Mouse (Mus musculus) CH12F3 (cell line): ENCODE results near the gene Sorbs2.
"Not testable (repeated sequence)": the region's sequence is repeated elsewhere in the genome, so short reads cannot be mapped to it uniquely, and the experiment has no call there.

ENCODE experiments used
- in situ Hi-C: fragments of 300-500 bp; cut with MboI; formaldehyde crosslinking; loops from 2 replicates; pipeline ENCODE4 v1.14.3; 2020; ENCODE audit warnings: low sequenced_read_pairs

Gene Sorbs2

DNA sequence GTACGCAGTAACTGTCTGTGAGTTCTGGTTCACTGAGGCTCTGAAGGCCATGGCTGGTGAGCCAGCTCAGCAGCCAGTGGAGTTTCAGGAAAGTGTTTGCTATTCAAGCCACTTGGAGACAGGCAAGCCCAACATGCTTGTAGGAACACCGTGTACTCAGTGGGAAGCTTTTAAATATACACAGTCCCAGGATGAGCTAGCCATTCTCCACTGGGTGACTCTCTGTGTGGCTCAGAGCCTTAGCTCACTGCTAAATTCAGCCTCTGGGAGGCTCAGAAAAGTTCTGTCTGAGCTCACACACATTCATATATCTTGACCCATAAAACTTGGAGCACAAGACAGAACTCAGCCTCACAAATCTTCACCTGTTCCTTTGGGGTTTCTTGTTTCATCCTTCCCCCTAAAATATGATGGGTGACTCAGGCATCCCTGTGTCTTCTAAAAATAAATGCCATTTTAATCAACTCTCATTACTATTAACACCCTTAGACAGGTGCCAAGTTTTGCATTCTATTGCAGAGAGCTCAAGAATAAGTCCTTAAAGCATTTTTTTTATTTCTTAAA lies 322.5 kb downstream of the Sorbs2 start:
- in situ Hi-C loops = no loop called here

DNA sequence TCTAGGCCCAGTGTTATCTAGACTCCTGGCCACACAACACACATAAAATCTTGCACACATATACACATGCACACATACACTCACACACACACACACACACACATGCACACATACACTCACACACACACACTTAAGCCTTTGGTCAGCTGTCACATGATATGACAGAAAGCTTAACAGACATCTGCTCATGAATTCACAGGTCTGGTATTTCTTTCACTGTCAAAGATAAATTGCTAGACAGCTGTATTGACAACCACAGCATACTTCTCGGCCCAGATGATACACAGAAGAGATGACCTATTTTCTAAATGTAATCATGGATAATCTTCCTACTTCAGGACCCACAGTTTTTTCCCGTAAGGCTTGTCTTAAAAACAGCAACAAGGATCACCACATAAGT lies 326.3 kb downstream of the Sorbs2 start:
- in situ Hi-C loops = no loop called here

DNA sequence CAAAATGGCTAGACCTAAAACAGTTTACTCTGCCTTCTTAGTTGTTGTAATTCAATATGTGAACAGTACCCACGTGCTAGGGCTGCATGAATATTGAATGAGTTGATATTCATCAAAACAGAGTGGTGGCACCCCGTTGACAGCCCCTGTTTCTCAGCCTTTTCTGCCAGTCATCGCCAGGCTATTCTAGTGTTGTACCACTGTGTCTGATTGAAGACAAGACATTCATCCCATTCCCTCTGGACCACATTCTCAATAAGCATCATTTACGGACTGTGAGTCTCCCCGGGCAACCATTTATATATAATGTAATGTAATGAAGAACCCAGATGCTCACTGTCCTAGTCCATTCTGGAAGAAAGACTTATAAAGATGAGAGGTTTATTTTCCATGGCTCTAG lies 335.7 kb downstream of the Sorbs2 start:
- in situ Hi-C loops = no loop called here

DNA sequence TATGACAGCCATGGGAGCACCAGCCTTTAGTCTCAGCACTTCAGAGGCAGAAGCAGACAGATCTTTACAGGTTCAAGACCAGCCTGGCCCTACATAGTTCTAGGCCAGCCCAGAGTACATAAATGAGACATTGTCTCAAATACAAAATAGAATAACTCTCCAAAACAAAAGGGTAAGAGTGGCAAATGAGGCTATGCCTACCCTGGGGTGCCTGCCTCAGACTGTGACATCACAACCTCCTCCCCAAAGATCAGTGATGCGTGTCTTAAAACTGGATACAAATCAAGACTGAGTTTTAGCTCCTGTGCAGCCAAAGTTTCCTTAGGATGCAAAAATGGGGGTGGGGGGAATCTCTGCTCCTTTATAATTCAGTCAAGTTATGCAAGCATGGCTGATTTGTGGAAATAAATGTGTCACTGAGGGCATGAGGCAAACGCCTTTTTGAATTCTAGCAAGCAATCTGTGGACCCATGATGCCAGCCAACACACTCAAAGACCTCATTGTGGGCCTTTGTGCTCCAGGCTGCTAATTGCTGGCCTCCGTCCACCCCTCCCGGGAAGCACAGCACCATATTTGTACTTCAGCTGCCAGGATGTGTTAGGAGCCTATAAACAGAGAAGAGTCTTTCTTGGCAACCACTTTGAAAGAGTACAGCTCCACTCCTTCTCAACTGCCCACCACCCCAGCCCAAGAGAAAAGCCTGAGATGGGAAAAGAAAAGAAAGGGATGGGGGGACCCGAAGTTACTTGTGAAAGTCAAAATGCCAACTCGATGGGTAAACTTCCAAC lies 336.7 kb downstream of the Sorbs2 start:
- in situ Hi-C loops = no loop called here

DNA sequence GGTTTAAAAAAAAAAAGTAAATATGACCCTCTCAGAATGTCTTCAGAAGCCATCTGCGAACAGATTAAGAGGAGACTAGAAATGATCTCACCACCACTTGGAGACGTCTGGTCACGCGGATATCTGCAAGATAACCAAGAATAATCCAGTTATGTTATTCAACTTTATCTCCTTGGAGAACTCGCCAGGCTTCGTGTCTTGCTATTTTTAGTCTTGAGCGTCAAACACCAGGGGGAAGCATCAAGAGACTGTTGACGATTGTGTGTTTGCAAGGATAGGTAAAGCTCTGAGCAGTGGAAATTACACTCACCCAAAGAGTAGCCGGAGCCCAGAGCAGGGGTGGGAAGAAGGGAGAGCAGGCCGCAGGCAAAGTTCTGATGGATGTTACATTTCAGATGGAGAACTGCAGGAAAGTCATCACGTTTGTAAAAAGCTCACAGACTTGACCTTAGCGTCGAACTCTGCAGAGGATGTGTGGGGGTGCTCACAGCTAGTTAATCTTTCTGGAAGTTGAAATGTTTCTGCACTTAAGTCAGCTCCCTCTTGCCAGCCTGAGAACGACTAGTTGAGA lies 337.4 kb downstream of the Sorbs2 start:
- in situ Hi-C loops = no loop called here

DNA sequence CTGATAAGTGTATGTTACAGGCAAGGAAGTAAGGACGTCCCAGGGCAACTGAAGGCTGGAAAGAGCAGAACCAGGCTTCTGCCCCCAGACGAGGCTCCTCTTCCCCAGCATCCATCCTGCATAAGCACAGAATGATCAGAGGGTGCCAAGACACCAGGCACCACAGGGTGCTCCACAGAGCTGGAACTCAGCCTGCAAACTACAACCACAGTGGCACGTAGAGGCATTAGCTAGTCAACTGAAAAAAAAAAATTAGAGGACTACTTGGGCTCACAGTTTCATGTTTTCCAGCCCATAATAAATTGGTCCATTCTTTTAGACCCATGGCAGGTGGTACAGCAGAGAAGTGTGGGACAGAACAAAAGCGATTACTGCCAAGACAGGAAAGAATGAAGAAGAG lies 338.3 kb downstream of the Sorbs2 start:
- in situ Hi-C loops = no loop called here

DNA sequence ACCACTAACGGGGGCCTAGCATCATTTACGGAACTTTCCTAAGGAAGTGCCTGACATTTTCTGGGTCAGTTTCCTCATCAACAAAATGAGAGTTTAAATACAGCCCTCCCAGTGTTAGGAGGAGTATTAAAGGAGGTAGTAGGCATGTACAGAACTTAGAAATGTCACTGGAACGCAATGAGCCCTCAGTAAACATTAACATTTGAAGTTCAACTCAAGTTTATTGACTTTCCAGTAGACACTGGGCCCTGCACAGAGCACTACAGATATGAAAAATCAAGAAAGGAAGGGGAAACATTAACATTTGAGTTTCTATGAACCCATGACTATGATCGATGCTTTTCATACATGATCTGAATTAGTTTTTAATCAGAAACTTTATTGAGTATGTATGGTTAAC lies 347.5 kb downstream of the Sorbs2 start:
- in situ Hi-C loops = no loop called here

DNA sequence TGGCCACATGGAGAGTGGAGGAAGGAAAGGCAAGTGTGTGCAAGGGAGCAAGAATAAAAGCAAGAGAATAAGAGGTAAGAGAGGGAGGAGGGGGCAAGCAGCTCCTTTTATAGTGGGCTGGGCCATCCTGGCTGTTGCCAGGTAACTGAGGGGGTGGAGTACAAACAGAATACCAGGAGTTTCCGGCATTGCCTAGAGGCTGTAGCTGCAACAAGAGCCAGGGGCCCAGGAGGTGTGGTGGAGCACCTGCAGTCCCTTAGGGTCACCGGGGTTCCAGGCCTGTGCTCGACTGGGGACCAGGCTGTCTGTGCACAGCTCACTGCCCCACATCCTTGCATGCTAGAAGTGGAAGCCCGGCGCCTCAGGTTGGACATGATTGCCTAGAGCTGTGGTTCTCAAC lies 350.1 kb downstream of the Sorbs2 start:
- in situ Hi-C loops = no loop called here

DNA sequence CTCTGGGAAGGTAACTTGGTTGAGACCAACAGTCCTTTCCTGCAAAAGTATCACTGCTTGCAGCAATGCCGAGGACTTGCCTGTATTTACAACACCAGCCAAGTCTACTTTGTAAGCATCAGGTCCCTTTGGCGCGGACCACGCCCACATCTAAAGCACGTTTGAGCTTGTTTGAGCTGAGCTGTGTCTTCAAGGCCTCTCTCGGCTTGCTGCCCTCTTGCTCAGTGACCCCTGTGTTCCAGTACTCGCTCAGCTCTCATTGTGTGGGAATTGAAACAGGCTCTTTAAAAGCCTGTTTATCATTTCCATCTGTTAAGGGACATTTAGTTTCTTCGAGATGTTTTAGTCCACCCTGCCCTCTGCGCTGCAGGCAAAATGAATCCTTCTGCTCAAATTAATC lies 350.8 kb downstream of the Sorbs2 start:
- in situ Hi-C loops = no loop called here

DNA sequence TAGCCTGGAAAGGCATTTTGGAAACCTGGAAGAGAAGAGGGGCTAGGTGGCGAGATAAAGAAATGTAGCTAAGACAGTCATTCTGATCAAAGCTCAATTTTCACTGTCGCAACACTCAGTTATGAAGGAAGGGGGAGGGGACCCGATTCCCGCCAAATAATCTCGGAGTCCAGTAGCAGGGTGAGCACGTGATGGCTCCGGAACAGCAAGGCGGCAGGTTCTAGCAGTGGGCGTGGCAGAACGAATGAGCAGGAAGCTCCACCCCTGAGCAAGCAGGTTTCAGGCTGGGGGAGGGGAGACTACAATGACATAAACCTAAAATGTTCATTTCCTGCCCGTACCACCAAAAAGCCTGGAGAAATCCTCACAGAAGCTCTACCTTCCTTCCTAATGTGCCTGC lies 364.0 kb downstream of the Sorbs2 start:
- in situ Hi-C loops = not testable (repeated sequence)

DNA sequence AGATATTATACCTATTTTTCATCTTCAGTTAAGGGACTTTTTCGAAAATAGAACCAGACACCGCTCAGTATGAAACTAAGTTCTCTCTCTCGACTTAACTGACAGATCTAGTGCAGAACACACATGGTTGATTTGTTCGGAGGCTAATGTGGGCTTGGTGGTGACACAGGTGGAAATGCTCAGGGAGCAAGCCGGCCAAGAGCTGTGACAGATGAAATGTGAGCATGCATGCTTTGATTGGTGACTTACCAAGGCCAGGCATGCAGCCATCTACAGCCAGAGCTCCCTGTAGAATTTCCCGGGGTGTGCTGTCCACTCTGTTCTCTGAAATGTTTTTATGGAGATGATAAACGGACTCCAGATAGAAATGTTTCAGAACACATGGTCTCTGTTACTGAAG lies 364.5 kb downstream of the Sorbs2 start:
- in situ Hi-C loops = no loop called here

DNA sequence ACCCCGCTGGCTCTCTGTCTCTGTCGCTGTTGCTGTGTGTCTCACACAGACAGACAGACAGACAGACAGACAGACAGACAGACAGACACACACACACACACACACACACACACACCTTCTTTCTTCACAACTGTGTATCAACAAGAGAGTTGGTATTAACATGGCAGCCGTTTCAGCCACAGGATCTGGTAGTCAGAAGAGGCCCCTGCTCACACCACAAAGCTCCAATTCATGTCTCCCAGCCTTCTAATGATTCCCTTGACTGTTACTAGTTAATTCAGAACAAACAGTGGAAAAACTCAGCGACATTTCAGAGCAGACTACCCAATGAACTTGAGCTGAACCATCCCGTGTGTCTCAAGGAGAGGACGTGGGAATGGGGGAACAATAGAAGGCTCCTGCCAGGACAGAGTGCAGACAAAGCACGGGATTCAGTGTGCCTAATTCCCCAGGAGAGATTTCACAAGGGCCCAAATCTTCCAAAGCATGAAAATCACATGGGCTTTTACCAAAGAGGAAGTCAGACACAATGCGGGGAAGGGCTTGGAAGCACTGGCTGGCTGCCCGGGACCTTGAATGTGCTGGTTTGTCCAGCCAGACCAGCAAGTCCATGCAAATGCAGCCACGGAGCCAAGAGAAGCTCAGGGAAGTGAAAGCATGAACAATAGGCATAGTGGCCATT lies 367.5 kb downstream of the Sorbs2 start:
- in situ Hi-C loops = no loop called here

DNA sequence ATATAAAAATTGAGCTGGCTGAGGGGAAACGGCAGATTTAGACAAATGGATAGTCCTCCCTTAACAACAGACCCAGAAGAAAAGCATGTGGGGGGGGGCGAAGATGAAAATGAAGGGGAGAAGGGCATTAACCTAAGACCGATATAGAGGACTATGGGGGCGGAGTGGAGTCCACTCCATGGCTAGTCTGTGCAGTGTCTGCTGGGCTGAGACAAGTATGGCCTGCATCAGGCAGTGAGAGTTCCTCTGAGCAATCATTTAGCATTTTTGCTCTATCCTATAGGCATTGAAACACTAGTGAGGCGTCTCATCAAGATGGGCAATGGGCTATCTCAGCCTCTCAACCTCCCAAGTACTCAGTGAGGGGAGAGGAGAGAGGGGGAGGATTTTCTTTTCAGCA lies 368.8 kb downstream of the Sorbs2 start:
- in situ Hi-C loops = no loop called here
